Mouse (Mus musculus) MEL-GATA-1-ER (cell line): Measurements from ENCODE around the gene Rpl10l.

Experiments
- DNase-seq: peaks from one replicate; pipeline ENCODE4 v3.0.0-alpha.2; 2012; ENCODE audit warnings: low read depth; ENCODE audit errors: extremely low read depth

The Rpl10l gene

GRCm38 (mm10) chr12:66283991-66284622 is at the start of gene Rpl10l:
Gene Rpl10l, minus strand, starts transcription at chr12:66284401.
- no peak for DNase-seq

DNA sequence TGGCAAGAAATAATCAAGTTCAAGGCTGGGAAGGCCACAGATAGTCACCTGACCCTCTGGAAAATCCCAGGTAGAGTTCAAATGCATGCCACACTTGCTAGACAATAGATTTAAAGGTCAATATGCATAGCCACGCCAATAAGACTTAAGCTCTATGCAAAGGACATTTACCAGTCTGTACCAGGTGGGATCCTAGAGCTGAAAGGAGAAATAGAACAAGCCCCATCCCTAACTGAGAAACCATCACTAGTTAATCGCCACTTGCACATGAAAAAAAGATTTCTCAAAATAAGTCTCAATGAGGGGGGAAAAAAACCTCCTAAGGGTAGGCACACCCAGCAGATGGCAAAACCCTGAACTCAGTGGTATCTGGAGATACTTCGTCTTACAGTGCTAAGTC is 8.3 kb downstream of the Rpl10l start:
- no peak for DNase-seq

DNA sequence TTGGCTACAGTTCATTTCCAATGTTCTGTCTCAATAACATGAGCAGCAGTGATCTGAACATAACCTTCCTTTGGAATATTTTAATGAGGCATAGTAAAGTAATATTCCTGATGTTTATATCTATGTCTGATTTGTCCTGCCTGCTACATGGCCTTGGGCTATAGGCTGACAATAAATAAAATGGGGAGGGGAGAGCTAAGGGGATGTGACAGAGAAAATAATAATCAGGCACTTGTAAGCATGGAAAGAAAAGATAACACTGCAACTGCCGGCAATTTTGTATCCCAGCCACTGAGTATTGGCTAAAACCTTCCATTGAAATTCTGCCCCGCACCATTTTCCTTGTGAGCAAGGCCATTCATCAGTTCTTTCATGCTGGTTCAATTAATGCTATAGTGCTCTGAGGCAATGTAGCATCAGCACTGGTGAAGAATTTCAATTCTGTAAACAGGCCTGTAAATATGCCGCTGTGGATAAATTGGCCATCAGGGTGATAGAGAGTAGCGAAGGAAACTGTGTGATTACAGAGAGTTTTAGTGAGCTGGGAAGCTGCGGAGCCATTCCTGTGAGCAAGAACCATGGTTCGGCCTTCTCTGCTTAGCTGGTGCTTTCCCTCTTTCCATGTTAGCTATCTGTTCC is 38.6 kb downstream of the Rpl10l start:
- DNase-seq = no peak

DNA sequence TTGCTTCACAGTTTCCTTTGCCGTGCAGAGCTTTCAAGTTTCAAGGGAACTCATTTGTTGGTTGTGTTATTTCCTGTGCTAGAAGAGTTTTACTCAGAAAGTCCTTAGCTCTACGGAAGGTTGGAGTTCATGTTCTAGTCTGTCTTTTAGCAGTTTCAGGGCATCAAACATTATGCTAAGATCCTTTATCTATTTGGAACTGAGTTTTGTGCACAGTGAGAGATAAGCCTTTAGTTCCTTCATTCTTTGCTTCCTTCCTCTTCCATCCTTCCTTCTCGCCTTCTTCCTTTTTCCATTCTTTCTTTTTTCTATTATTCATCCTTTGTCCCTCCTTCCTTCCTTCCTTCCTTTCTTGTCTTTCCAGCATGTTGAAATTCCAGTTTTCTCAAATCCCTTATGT is 50.0 kb downstream of the Rpl10l start:
- DNase-seq = no peak
